Mouse (Mus musculus): Measurements from ENCODE around the gene Zfp760. TPM values are rescaled to one million over a fixed set of nuclear protein-coding genes. Genes with fewer than 3 reads are reported as not detected.
"Not testable (repeated sequence)": the region's sequence is repeated elsewhere in the genome, so short reads cannot be mapped to it uniquely, and the experiment has no call there.

Gene Zfp760
- 0.04 TPM in 1 of 2 replicates, not detected in the other for polyA plus RNA-seq (2012; ENCODE audit: insufficient read depth, low replicate concordance)

DNA sequence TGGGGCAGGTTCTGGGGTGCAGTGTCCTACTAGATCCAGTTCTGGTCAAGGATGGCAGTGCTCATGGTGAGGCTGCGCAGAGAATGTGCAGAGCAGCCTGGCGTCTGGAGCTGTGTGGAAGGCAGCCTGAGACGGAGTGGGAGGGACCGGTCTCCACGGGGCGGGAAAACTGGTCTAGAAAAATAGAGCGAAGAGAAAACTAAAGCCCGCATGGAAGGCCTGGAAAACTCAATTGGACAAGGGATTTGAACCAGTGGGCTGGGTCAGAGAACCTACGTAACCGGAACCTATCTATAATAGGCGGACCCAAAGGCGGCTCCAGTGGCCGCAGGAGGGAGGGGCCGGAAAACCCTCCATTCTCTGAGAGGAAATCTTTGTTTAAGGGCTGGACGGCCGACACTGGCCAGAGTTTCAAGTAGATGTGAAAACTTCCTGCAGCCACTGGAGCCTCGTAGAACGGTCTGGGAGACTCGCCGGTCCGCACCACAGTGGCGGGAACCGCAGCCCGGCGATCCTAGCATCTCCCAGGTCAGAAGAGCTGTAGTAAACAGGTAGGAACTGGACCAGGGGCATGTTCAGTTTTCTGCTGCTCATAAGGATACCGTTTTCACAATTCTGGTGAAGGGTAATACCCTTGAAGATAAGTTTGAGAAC, at the start of gene Zfp760:
TSS of gene Zfp760 (plus strand) at position 399 of the 654 bp plus-strand sequence.
- Histone ChIP-seq H3K36me3 (replicated peaks; ENCODE audit: low read length) (peaks cover 17% of the 10 kb centered on the region), H3K27me3 (replicated peaks) (no peaks in the 10 kb centered on the region), H3K9me3 (no peaks in the 10 kb centered on the region), H3K4me3 (replicated peaks) (peak within 1 kb of the TSS; percentile 92), H3K4me1 (peaks cover 48% of the 10 kb centered on the region)
- TF ChIP-seq FLI1 (IDR thresholded peaks at IDR 0.05; ENCODE audit: low read length) (no peak), GATA1 (IDR thresholded peaks at IDR 0.05; ENCODE audit: borderline replicate concordance, low read length) (no peak)

DNA sequence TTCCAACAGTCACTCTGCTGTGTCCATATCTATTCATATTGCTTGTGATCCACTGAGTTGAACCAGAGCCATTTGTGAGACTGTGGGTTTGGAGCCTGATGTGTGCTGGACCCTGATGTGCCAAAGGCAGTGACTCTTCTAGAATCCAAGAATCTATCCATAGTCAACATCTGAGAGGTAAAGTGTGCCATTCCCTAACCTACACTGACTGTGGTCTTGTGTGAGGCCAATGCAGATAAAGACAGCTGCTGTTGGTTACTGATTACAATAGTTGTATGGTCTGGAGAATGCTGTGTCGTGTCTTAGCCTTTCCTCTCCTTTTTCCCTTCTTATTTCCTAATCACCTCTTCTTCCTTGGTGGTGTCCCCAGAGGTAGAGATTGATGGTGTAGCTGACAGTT, 28.7 kb upstream of the Zfp760 start:
- H3K4me3 ChIP-seq (replicated peaks); H3K4me1 ChIP-seq; H3K9me3 ChIP-seq; H3K27me3 ChIP-seq (replicated peaks): not testable (repeated sequence)
- peaks cover 13% of the 10 kb centered on the region for H3K36me3 ChIP-seq (replicated peaks; ENCODE audit: low read length)

DNA sequence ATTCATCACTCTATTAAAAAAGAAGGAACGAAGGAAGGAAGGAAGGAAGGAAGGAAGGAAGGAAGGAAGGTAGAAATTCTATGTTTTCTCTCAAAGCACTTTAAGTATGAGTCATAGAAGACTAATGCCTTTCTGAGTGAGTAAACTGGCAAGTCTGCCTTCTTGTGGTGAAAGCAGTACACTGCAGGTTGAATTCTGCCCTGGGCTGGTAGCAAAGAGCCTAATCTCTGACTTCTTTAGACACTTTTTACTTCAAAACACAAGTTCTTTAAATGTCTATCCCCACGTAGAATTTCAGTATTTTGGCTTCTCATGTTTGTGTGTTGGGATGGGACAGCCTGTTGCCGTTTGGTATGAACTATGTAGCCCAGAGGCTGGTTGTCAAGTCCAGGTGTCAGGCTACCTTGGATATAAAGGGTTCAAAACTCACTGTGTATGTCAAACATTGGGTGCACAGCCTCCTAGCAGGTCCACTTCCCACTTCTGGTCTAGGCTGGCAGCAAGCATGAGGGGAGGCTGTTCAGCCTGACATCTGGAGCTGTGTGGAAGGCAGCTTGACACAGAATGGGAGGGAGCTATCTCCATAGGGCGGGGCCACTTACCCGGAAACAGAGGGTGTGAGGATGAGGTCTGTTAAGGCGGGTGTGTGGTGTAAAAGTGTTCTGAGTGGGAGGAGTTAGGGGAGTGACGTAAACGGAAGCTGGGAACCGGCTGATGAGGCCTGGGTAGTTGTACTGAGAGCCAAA, 28.1 kb upstream of the Zfp760 start:
- H3K4me1 ChIP-seq: peaks cover 8% of the 10 kb centered on the region
- no peaks in the 10 kb centered on the region for H3K9me3 ChIP-seq
- peak overlapping the region; percentile 89 for H3K4me3 ChIP-seq (replicated peaks)
- TF ChIP-seq GATA1 (IDR thresholded peaks at IDR 0.05; ENCODE audit: borderline replicate concordance, low read length) (no peak), FLI1 (IDR thresholded peaks at IDR 0.05; ENCODE audit: low read length) (no peak)
- no peaks in the 10 kb centered on the region for H3K27me3 ChIP-seq (replicated peaks)
- H3K36me3 ChIP-seq (replicated peaks; ENCODE audit: low read length): peaks cover 18% of the 10 kb centered on the region

DNA sequence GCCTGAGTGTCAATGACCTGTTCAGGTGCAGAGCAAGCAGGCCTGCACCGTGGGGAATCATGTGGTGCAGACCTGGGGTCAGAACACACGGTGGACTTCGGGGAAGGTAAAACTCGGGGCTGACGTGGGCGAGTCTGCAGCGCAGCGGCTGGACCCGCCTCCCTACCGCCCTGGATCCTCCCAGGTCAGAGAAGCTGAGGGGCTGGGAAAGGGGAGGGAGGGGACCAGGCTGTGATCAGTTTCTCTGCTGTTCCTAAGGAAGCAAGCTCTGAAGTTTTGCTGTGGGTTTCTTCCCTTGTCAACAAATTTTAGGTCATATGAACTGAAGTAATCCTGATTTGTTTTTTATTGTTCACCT, 27.5 kb upstream of the Zfp760 start:
- not testable (repeated sequence) for H3K4me1 ChIP-seq; H3K27me3 ChIP-seq (replicated peaks); H3K9me3 ChIP-seq
- H3K4me3 ChIP-seq (replicated peaks): peak overlapping the region; percentile 90
- H3K36me3 ChIP-seq (replicated peaks; ENCODE audit: low read length): peaks cover 24% of the 10 kb centered on the region

- Histone ChIP-seq H3K27me3 (replicated peaks) (no peaks in the 10 kb centered on the region), H3K4me3 (replicated peaks) (no peak within 1 kb of the TSS), H3K36me3 (replicated peaks; ENCODE audit: low read length) (peaks cover 53% of the 10 kb centered on the region), H3K9me3 (no peaks in the 10 kb centered on the region), H3K4me1 (no peaks in the 10 kb centered on the region)
- TF ChIP-seq FLI1 (IDR thresholded peaks at IDR 0.05; ENCODE audit: low read length) (no peak), GATA1 (IDR thresholded peaks at IDR 0.05; ENCODE audit: borderline replicate concordance, low read length) (no peak)
Observed at GRCm38 (mm10) chr17:21691560-21691959, 16.0 kb upstream of the Zfp760 start, which contains the start of gene Gm10226. Gene Gm10226, plus strand, starts transcription at chr17:21691860.

GRCm38 (mm10) chr17:21693342-21693741, 14.2 kb upstream of the Zfp760 start:
- H3K27me3 ChIP-seq (replicated peaks): no peaks in the 10 kb centered on the region
- no peaks in the 10 kb centered on the region for H3K9me3 ChIP-seq
- H3K4me1 ChIP-seq: no peaks in the 10 kb centered on the region
- TF ChIP-seq GATA1 (IDR thresholded peaks at IDR 0.05; ENCODE audit: borderline replicate concordance, low read length) (no peak), FLI1 (IDR thresholded peaks at IDR 0.05; ENCODE audit: low read length) (no peak)
- no peak overlapping the region for H3K4me3 ChIP-seq (replicated peaks)
- H3K36me3 ChIP-seq (replicated peaks; ENCODE audit: low read length): peaks cover 42% of the 10 kb centered on the region

- Histone ChIP-seq H3K4me3 (replicated peaks) (no peak overlapping the region), H3K36me3 (replicated peaks; ENCODE audit: low read length) (peaks cover 17% of the 10 kb centered on the region), H3K27me3 (replicated peaks) (no peaks in the 10 kb centered on the region), H3K9me3 (no peaks in the 10 kb centered on the region), H3K4me1 (no peaks in the 10 kb centered on the region)
- TF ChIP-seq GATA1 (IDR thresholded peaks at IDR 0.05; ENCODE audit: borderline replicate concordance, low read length): no peak
- no peak for TF ChIP-seq FLI1 (IDR thresholded peaks at IDR 0.05; ENCODE audit: low read length)
Observed at GRCm38 (mm10) chr17:21696073-21696472, 11.5 kb upstream of the Zfp760 start.

- H3K27me3 ChIP-seq (replicated peaks): no peaks in the 10 kb centered on the region
- no peaks in the 10 kb centered on the region for H3K36me3 ChIP-seq (replicated peaks; ENCODE audit: low read length)
- no peak for TF ChIP-seq GATA1 (IDR thresholded peaks at IDR 0.05; ENCODE audit: borderline replicate concordance, low read length)
- no peak for TF ChIP-seq FLI1 (IDR thresholded peaks at IDR 0.05; ENCODE audit: low read length)
- peaks cover 40% of the 10 kb centered on the region for H3K4me1 ChIP-seq
- H3K4me3 ChIP-seq (replicated peaks): peak overlapping the region; percentile 38
- no peaks in the 10 kb centered on the region for H3K9me3 ChIP-seq
Observed at GRCm38 (mm10) chr17:21702281-21703240, 5.0 kb upstream of the Zfp760 start.

DNA sequence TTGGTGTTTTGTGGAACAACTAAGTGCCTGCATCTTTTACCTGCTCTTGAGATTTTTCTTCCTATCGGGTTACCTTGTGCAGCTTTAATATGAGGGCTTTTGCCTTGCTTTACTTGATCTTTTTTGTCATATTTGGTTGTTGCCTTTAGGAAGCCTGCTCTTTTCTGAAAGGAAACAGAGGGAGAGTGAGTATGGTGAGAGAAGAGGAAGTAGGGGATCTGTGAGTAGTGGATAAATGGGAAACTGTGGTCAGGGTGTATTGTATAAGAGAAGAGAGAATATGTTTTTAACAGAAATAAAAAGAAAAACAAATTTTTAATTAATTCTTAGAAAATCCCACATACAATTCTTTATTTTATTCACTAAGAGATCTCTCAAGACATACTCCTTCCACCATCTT, 4.1 kb upstream of the Zfp760 start:
- H3K4me3 ChIP-seq (replicated peaks): no peak overlapping the region
- no peak for TF ChIP-seq FLI1 (IDR thresholded peaks at IDR 0.05; ENCODE audit: low read length)
- TF ChIP-seq GATA1 (IDR thresholded peaks at IDR 0.05; ENCODE audit: borderline replicate concordance, low read length): no peak
- no peaks in the 10 kb centered on the region for H3K36me3 ChIP-seq (replicated peaks; ENCODE audit: low read length)

More for the DNA sequence above, 4.1 kb upstream of the Zfp760 start:
- Histone ChIP-seq H3K4me1 (peaks cover 45% of the 10 kb centered on the region), H3K27me3 (replicated peaks) (no peaks in the 10 kb centered on the region), H3K9me3 (no peaks in the 10 kb centered on the region)

Data from megakaryocyte, embryonic 14.5 days (primary cell).